Mouse (Mus musculus) hindbrain, postnatal 0 days (tissue): ENCODE measurements around the gene Arsg. TPM values are rescaled to one million over a fixed set of nuclear protein-coding genes. Genes with fewer than 3 reads are reported as not detected.
A peak's percentile ranks its signal among the peaks of the same experiment; 100 is the strongest.
"Not testable (repeated sequence)": the region's sequence is repeated elsewhere in the genome, so short reads cannot be mapped to it uniquely, and the experiment has no call there.

Experiments
- ATAC-seq: fragments of 200-750 bp; cut with Nextera tagmentation; 2 replicates; pipeline ENCODE4 v1.8.0; 2017; ENCODE audit warnings: mild to moderate bottlenecking, moderate TSS enrichment, moderate library complexity
- DNase-seq: peaks from one replicate; pipeline ENCODE4 v3.0.0-alpha.2; 2015; ENCODE audit warnings: low spot score
- H3K27ac ChIP-seq: fragments of 300-500 bp; sonication (generic); 2 replicates; pipeline ENCODE4 v1.5.1; 2014; ENCODE audit warnings: mild to moderate bottlenecking
- H3K27me3 ChIP-seq: fragments of 300-500 bp; sonication (generic); 2 replicates; pipeline ENCODE4 v1.6.1; 2014; ENCODE audit warnings: low read length, mixed read lengths; ENCODE audit not compliant: insufficient read depth
- H3K36me3 ChIP-seq: fragments of 300-500 bp; sonication (generic); 2 replicates; pipeline ENCODE4 v1.6.1; 2014; ENCODE audit warnings: low read length, mixed read lengths; ENCODE audit not compliant: insufficient read depth
- H3K4me1 ChIP-seq: fragments of 300-500 bp; sonication (generic); 2 replicates; pipeline ENCODE4 v1.6.1; 2014; ENCODE audit warnings: antibody characterized with exemption, low read length, mixed read lengths; ENCODE audit not compliant: insufficient read depth
- H3K4me2 ChIP-seq: fragments of 300-500 bp; sonication (generic); 2 replicates; pipeline ENCODE4 v1.6.1; 2014; ENCODE audit warnings: low read depth, mild to moderate bottlenecking, low read length, moderate library complexity, mixed read lengths
- H3K4me3 ChIP-seq: fragments of 300-500 bp; sonication (generic); 2 replicates; pipeline ENCODE4 v1.5.1; 2014; ENCODE audit warnings: low read length
- H3K9ac ChIP-seq: fragments of 300-500 bp; sonication (generic); replicated peaks from 2 replicates; pipeline ENCODE4 v1.6.1; 2014; ENCODE audit warnings: mild to moderate bottlenecking, low read length, moderate library complexity, mixed read lengths
- H3K9me3 ChIP-seq: fragments of 300-500 bp; sonication (generic); 2 replicates; pipeline ENCODE4 v1.6.1; 2016; ENCODE audit warnings: low read length, mixed read lengths
- CTCF ChIP-seq: IDR thresholded peaks from 2 replicates; pipeline ENCODE4 v1.5.1; 2016; ENCODE audit warnings: antibody characterized with exemption, control low read depth, low read depth
- WGBS: fragments of 180-500 bp; shearing (Covaris S2); extraction: QIAGEN DNeasy Blood & Tissue Kit; methylation state at CpG from one replicate; pipeline ENCODE4 v1.1.7; 2014; 5-methylcytosine and 5-hydroxymethylcytosine counted together
- polyA plus RNA-seq: library from polyadenylated mRNA; unstranded; fragments of >200 nt; fragmentation: Nextera tagmentation; extraction: Ambion mirVana; gene quantifications from 2 replicates; pipeline ENCODE4 v1.2.1, GENCODE M21; 2015
- total RNA-seq: library from RNA; depleted of rRNA; stranded (reverse); fragments of >200 nt; gene quantifications from 2 replicates; pipeline ENCODE4 v1.2.3, GENCODE M21; 2014

The Arsg gene
- total and polyA plus RNA-seq, 2 experiments from 2014 or later, result 10.3 to 10.4 TPM

- no peaks in the 10 kb centered on the region for H3K9me3 ChIP-seq
- ATAC-seq (no peak), DNase-seq (no peak)
- H3K4me1 ChIP-seq, result no peaks in the 10 kb centered on the region
- no peak overlapping the region for H3K27ac ChIP-seq
- H3K36me3 ChIP-seq, result no peaks in the 10 kb centered on the region
- H3K4me2 ChIP-seq, result no peak overlapping the region
- no peak overlapping the region for H3K9ac ChIP-seq
- TF ChIP-seq CTCF, result no peak
- 80% methylated on average over 4 of the region's 4 CpGs for WGBS
- H3K27me3 ChIP-seq, result no peaks in the 10 kb centered on the region
- no peak overlapping the region for H3K4me3 ChIP-seq
Measured at GRCm38 (mm10) chr11:109491844-109492243, 18.7 kb downstream of the Arsg start.

- WGBS, result 76% methylated on average over 8 of the region's 8 CpGs
- H3K9me3 ChIP-seq, result not testable (repeated sequence)
Measured at GRCm38 (mm10) chr11:109492847-109493464, 19.8 kb downstream of the Arsg start.

GRCm38 (mm10) chr11:109494890-109495770 is 22.0 kb downstream of the Arsg start:
- Histone ChIP-seq H3K9ac (no peak overlapping the region), H3K4me1 (no peaks in the 10 kb centered on the region), H3K27ac (no peak overlapping the region), H3K27me3 (no peaks in the 10 kb centered on the region), H3K36me3 (no peaks in the 10 kb centered on the region), H3K4me3 (no peak overlapping the region), H3K9me3 (no peaks in the 10 kb centered on the region), H3K4me2 (no peak overlapping the region)
- 57% methylated on average over 24 of the region's 24 CpGs for WGBS
- no peak for TF ChIP-seq CTCF
- no peak for DNase-seq
- ATAC-seq, result no peak

More at GRCm38 (mm10) chr11:109492847-109493464, 19.8 kb downstream of the Arsg start:
- H3K4me3 ChIP-seq, H3K36me3 ChIP-seq, DNase-seq, H3K4me1 ChIP-seq, H3K9ac ChIP-seq, H3K4me2 ChIP-seq, ATAC-seq, H3K27ac ChIP-seq, H3K27me3 ChIP-seq: not testable (repeated sequence)

GRCm38 (mm10) chr11:109495771-109496474 is 22.7 kb downstream of the Arsg start:
- Histone ChIP-seq H3K9ac (no peak overlapping the region), H3K4me3 (no peak overlapping the region), H3K4me1 (no peaks in the 10 kb centered on the region), H3K27me3 (no peaks in the 10 kb centered on the region), H3K9me3 (no peaks in the 10 kb centered on the region), H3K36me3 (no peaks in the 10 kb centered on the region), H3K4me2 (no peak overlapping the region), H3K27ac (no peak overlapping the region)
- 60% methylated on average over 14 of the region's 14 CpGs for WGBS
- DNase-seq, result no peak
- no peak for TF ChIP-seq CTCF
- no peak for ATAC-seq

- H3K27me3 ChIP-seq, result no peaks in the 10 kb centered on the region
- 85% methylated on average over 7 of the region's 7 CpGs for WGBS
- H3K4me2 ChIP-seq, result no peak overlapping the region
- H3K4me1 ChIP-seq, result no peaks in the 10 kb centered on the region
- no peak for TF ChIP-seq CTCF
- H3K27ac ChIP-seq, result no peak overlapping the region
- H3K9ac ChIP-seq, result no peak overlapping the region
- DNase-seq, result no peak
- no peaks in the 10 kb centered on the region for H3K36me3 ChIP-seq
- H3K4me3 ChIP-seq, result no peak overlapping the region
- no peaks in the 10 kb centered on the region for H3K9me3 ChIP-seq
- no peak for ATAC-seq
Measured at GRCm38 (mm10) chr11:109496475-109496993, 23.4 kb downstream of the Arsg start.

GRCm38 (mm10) chr11:109496996-109497714 is 24.0 kb downstream of the Arsg start:
- WGBS, result 34% methylated on average over 6 of the region's 6 CpGs
- Histone ChIP-seq H3K4me3 (no peak overlapping the region), H3K36me3 (no peaks in the 10 kb centered on the region), H3K9me3 (no peaks in the 10 kb centered on the region), H3K9ac (no peak overlapping the region), H3K27ac (no peak overlapping the region; the same call in 1 of the 2 replicates), H3K4me1 (no peaks in the 10 kb centered on the region), H3K4me2 (no peak overlapping the region), H3K27me3 (no peaks in the 10 kb centered on the region)
- no peak for TF ChIP-seq CTCF
- DNase-seq (peak; percentile 60), ATAC-seq (peak; percentile 85)
